Mouse (Mus musculus) neural tube, embryonic 14.5 days (tissue): ENCODE measurements around the gene Rspo1. TPM values are rescaled to one million over a fixed set of nuclear protein-coding genes. Genes with fewer than 3 reads are reported as not detected.

Source experiments
- ATAC-seq: fragments of 200-750 bp; cut with Nextera tagmentation; 2 replicates; pipeline ENCODE4 v1.8.0; 2017; ENCODE audit warnings: low read depth, mild to moderate bottlenecking, moderate TSS enrichment, moderate library complexity
- H3K27ac ChIP-seq: fragments of 300-500 bp; sonication (generic); 2 replicates; pipeline ENCODE4 v1.5.1; 2014; ENCODE audit warnings: low read depth, mild to moderate bottlenecking, control low read depth, low read length, moderate library complexity, mixed read lengths
- H3K27me3 ChIP-seq: fragments of 300-500 bp; sonication (generic); 2 replicates; pipeline ENCODE4 v1.6.1; 2014; ENCODE audit warnings: low read length; ENCODE audit not compliant: control insufficient read depth, insufficient read depth
- H3K36me3 ChIP-seq: fragments of 300-500 bp; sonication (generic); 2 replicates; pipeline ENCODE4 v1.6.1; 2014; ENCODE audit warnings: low read length, mixed read lengths; ENCODE audit not compliant: control insufficient read depth, insufficient read depth
- H3K4me1 ChIP-seq: fragments of 300-500 bp; sonication (generic); 2 replicates; pipeline ENCODE4 v1.6.1; 2014; ENCODE audit warnings: low read length; ENCODE audit not compliant: control insufficient read depth, insufficient read depth
- H3K4me2 ChIP-seq: fragments of 300-500 bp; sonication (generic); 2 replicates; pipeline ENCODE4 v1.6.1; 2014; ENCODE audit warnings: mild to moderate bottlenecking, low read depth, low read length, control low read depth
- H3K4me3 ChIP-seq: fragments of 300-500 bp; sonication (generic); 2 replicates; pipeline ENCODE4 v1.5.1; 2014; ENCODE audit warnings: low read depth, low read length, control low read depth, mixed read lengths
- H3K9ac ChIP-seq: fragments of 300-500 bp; sonication (generic); replicated peaks from 2 replicates; pipeline ENCODE4 v1.6.1; 2014; ENCODE audit warnings: low read depth, mild to moderate bottlenecking, control low read depth, low read length, mixed read lengths
- H3K9me3 ChIP-seq: fragments of 300-500 bp; sonication (generic); 2 replicates; pipeline ENCODE4 v1.6.1; 2016; ENCODE audit warnings: low read length; ENCODE audit not compliant: control insufficient read depth
- WGBS: fragments of 180-500 bp; shearing (Covaris S2); extraction: QIAGEN DNeasy Blood & Tissue Kit; methylation state at CpG from one replicate; pipeline ENCODE4 v1.1.7; 2014; 5-methylcytosine and 5-hydroxymethylcytosine counted together
- polyA plus RNA-seq: library from polyadenylated mRNA; unstranded; fragments of >200 nt; fragmentation: Nextera tagmentation; extraction: Ambion mirVana; gene quantifications from 2 replicates; pipeline ENCODE4 v1.2.1, GENCODE M21; 2014

Rspo1 gene
- polyA plus RNA-seq, 1 experiment from 2014 or later: 1.0 TPM

DNA sequence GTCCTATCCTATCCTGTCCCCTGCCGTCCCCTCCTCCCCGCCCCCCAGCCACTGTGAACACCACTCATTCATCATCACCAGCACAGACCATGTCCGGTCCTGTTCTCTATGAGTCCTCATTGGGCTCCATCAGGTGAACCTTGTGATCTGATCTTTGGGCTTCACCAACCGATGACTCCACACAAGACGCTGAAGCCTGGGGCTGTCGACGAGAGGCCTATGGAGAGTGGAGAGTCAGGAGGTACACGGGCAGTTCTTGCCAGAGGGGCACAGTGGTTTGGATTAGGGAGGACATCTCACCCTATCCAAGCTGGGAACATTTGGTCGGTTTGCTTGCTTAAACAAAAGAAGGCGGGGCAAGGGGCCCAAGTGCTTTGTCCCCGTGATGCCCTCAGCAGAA lies 16.0 kb upstream of the Rspo1 start:
- H3K36me3 ChIP-seq: no peaks in the 10 kb centered on the region
- no peaks in the 10 kb centered on the region for H3K9me3 ChIP-seq
- WGBS: 76% methylated on average over 11 of the region's 11 CpGs
- no peaks in the 10 kb centered on the region for H3K4me1 ChIP-seq
- ATAC-seq: no peak
- H3K4me2 ChIP-seq: no peak overlapping the region
- no peak overlapping the region for H3K4me3 ChIP-seq
- H3K27ac ChIP-seq: no peak overlapping the region
- no peaks in the 10 kb centered on the region for H3K27me3 ChIP-seq
- H3K9ac ChIP-seq: no peak overlapping the region

DNA sequence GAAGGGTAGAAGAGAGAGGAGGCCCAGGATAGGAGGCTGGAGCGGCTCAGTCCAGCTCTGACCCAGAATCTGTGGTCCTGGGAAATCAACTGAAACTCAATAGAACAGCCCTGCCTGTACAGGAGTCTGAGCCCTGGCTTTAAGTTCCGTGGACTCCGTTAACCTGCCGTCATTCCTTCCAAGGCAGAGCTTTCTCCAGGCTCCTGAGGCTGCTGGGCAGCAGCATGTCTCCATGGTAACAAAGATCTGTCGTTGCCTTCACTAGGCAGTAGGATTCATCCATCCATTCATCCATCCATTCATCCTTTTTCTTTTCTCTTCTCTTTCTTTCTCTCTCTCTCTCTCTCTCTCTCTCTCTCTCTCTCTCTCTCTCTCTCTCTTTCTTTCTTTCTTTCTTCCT lies 15.6 kb upstream of the Rspo1 start:
- no peaks in the 10 kb centered on the region for H3K27me3 ChIP-seq
- no peaks in the 10 kb centered on the region for H3K9me3 ChIP-seq
- no peak overlapping the region for H3K4me2 ChIP-seq
- H3K4me3 ChIP-seq: no peak overlapping the region
- 28% methylated on average over 5 of the region's 5 CpGs for WGBS
- no peak overlapping the region for H3K9ac ChIP-seq
- no peak overlapping the region for H3K27ac ChIP-seq
- no peaks in the 10 kb centered on the region for H3K4me1 ChIP-seq
- no peak for ATAC-seq
- no peaks in the 10 kb centered on the region for H3K36me3 ChIP-seq

DNA sequence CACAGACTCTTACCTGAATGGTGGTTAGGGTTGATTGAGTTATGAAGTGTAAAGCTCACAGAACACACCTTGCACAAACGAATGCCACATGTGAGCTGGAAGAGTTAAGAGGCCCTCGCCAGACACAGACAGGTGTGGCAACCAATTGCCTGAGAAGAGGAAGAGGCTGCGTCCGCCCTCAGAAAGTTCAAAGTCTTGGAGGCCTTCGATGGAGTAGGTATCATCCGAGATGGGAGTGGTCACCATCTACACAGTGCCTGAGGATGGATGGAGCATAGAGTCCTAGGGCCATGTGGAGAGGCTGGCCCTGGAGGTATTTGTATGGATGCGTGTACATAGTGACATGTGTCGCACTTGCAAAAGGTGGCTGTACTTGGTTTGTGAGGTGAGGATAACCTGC lies 15.1 kb upstream of the Rspo1 start:
- Histone ChIP-seq H3K9me3 (no peaks in the 10 kb centered on the region), H3K27ac (no peak overlapping the region), H3K4me3 (no peak overlapping the region), H3K27me3 (no peaks in the 10 kb centered on the region), H3K4me1 (no peaks in the 10 kb centered on the region), H3K4me2 (no peak overlapping the region), H3K36me3 (no peaks in the 10 kb centered on the region), H3K9ac (no peak overlapping the region)
- ATAC-seq: no peak
- WGBS: 89% methylated on average over 8 of the region's 8 CpGs

DNA sequence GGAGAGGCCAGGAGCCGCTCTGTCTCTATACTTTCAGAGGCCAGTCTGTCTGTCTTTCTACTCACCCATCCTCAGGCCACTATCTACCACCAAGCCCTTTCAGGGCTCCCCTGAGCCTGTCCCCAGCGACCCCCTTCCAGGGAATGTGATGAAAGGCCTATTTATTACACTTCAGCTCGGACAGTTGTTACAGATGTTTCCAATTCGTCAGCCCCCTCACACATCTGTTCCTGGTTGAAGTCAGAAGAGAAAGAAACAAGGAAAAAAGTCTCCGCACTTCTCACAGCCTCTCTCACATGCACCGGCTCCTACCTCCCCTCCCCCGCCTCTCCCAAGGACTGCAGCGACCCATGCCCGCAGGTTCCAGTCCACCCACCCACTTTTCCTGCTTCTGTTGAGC lies 13.9 kb upstream of the Rspo1 start:
- 52% methylated on average over 9 of the region's 9 CpGs for WGBS

DNA sequence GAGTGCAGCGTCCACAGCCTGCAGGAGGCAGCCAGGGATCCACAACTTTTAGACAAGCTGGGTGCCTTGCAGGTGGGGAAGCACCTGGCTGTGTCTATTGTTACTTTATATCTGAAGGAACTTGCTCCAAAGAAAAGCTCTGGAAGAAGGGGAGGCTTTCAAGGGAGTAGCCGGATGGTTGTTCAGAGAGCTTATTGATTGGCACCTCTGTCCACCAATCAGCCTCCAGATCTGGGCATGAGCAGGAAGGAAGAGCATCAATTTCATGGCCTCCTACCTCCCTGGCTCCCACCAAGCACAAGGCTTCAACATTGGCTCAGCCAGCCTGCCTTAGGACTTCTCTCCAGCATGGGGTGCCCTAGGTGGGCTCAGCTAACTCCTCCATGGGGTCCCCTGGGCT lies 12.9 kb upstream of the Rspo1 start:
- WGBS: 84% methylated on average over 2 of the region's 2 CpGs

More for the DNA sequence above, 13.9 kb upstream of the Rspo1 start:
- Histone ChIP-seq H3K9ac (no peak overlapping the region), H3K4me1 (no peaks in the 10 kb centered on the region), H3K27ac (no peak overlapping the region), H3K9me3 (no peaks in the 10 kb centered on the region), H3K4me2 (no peak overlapping the region), H3K4me3 (no peak overlapping the region), H3K27me3 (no peaks in the 10 kb centered on the region), H3K36me3 (no peaks in the 10 kb centered on the region)
- ATAC-seq: no peak

DNA sequence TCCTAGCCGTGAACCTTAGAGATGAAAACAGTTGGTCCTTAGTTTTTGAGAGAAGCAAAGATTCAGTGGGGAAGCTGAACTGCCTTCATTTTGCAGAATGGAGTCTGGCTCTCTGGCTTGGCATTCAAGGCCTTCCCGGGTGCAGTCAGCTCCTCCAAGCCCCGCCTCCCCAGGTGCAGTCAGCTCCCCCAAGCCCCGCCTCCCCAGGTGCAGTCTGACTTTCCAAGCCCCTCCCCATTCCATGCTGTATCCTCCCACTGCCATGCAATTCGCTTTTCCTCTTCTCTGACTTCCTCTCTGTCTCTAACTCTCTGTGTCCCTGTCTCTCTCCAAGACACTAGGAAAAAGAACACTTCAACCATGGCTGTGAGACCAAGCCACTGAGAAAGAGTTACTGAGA lies 8.0 kb upstream of the Rspo1 start:
- Histone ChIP-seq H3K4me2 (no peak overlapping the region), H3K9me3 (no peaks in the 10 kb centered on the region), H3K9ac (no peak overlapping the region), H3K36me3 (no peaks in the 10 kb centered on the region), H3K4me3 (no peak overlapping the region), H3K4me1 (no peaks in the 10 kb centered on the region), H3K27ac (no peak overlapping the region), H3K27me3 (peaks cover 4% of the 10 kb centered on the region; the same call in 1 of the 2 replicates)
- ATAC-seq: no peak
- 38% methylated on average over 5 of the region's 5 CpGs for WGBS

More for the DNA sequence above, 12.9 kb upstream of the Rspo1 start:
- Histone ChIP-seq H3K4me1 (no peaks in the 10 kb centered on the region), H3K4me2 (no peak overlapping the region), H3K27ac (no peak overlapping the region), H3K36me3 (no peaks in the 10 kb centered on the region), H3K27me3 (no peaks in the 10 kb centered on the region), H3K4me3 (no peak overlapping the region), H3K9me3 (no peaks in the 10 kb centered on the region), H3K9ac (no peak overlapping the region)
- ATAC-seq: no peak

DNA sequence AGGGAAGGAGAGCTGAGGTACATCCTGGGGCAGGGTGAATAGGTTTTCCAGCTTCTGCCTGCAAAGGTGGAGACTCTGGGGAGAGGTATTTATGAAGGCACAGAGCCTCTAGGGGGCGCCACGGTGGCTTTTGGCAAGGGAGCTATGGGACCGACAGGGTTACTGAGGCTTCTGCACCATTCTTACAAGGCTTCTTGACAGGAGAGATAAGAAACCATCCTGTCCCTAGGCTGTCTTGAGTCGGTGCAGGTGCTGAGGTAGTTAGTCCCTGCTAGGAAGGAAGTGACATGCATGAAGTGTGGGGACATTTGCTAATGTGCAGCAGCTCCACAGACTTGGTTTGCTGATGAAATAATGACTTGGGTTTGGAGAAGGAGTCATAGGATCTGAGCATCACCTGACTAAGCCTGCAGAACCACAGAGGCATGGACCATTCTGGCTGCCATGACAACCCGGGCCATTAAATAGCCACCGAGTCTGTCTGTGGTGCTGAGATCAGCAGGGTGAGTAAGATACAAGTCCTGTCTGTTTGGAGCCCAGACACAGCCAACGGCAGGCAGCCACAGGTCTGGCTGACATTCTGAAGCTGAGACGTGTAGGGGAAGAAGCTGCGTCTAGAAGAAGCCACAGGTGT lies 2.2 kb upstream of the Rspo1 start:
- peaks cover 38% of the 10 kb centered on the region for H3K27me3 ChIP-seq
- H3K36me3 ChIP-seq: no peaks in the 10 kb centered on the region
- H3K4me3 ChIP-seq: no peak overlapping the region
- H3K9ac ChIP-seq: no peak overlapping the region
- no peak overlapping the region for H3K4me2 ChIP-seq
- H3K27ac ChIP-seq: no peak overlapping the region
- H3K4me1 ChIP-seq: peaks cover 7% of the 10 kb centered on the region; the same call in 1 of the 2 replicates
- ATAC-seq: peak; percentile 34; the same call in 1 of the 2 replicates
- 18% methylated on average over 9 of the region's 9 CpGs for WGBS
- no peaks in the 10 kb centered on the region for H3K9me3 ChIP-seq

DNA sequence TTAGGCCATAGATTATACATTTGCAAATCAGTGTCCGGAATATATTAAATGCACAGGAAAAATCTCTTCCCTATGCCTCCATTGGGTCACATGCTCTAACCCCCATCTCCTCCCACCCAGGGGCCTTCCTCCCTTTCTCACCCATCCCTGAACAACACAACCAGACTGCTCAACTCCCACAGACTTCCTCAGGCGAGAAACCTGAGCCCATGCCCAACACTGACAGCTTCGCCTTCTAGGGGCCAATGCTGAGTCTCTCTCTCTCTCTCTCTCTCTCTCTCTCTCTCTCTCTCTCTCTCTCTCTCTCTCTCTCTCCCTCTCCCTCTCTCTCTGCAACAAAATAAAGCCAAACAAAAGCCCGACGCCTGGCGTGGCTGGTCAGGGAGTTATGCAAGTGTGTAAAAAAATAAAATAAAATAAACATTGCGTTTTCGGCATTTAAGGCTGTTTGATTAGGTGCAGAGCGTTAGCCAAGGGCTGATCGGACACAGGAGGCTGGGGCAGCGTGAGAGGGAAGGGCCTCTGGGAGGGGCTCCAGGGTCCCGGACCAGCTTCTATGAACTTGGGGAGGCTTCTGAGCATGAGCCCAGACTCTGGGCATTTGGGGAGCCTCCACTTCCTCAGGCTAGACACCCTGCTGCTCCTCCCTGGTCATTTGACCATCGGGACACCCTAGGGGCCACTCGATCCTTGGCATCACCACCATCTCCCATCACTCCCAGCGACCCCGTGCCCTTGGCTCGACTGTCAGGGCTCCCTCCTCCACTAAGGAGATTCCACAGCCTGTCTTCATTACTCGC lies 1.2 kb upstream of the Rspo1 start:
- Histone ChIP-seq H3K27me3 (peaks cover 47% of the 10 kb centered on the region), H3K9me3 (no peaks in the 10 kb centered on the region), H3K27ac (no peak overlapping the region), H3K4me3 (no peak overlapping the region), H3K9ac (no peak overlapping the region), H3K4me2 (no peak overlapping the region), H3K4me1 (peaks cover 12% of the 10 kb centered on the region; the same call in 1 of the 2 replicates), H3K36me3 (no peaks in the 10 kb centered on the region)
- WGBS: 10% methylated on average over 18 of the region's 18 CpGs
- ATAC-seq: no peak
